Mouse (Mus musculus) midbrain, embryonic 12.5 days (tissue): ENCODE results near the gene Zscan29. TPM values are rescaled to one million over a fixed set of nuclear protein-coding genes. Genes with fewer than 3 reads are reported as not detected.
A peak's percentile ranks its signal among the peaks of the same experiment; 100 is the strongest.

Experiments
- ATAC-seq: fragments of 200-750 bp; cut with Nextera tagmentation; 2 replicates; pipeline ENCODE4 v1.8.0; 2017; ENCODE audit warnings: low read depth, moderate TSS enrichment, moderate library complexity; ENCODE audit not compliant: low FRiP score
- H3K27ac ChIP-seq: fragments of 300-500 bp; sonication (generic); replicated peaks from 2 replicates; pipeline ENCODE4 v1.5.1; 2016; ENCODE audit warnings: mild to moderate bottlenecking
- H3K27me3 ChIP-seq: fragments of 300-500 bp; sonication (generic); 2 replicates; pipeline ENCODE4 v1.6.1; 2016; ENCODE audit warnings: mild to moderate bottlenecking
- H3K36me3 ChIP-seq: fragments of 300-500 bp; sonication (generic); 2 replicates; pipeline ENCODE4 v1.6.1; 2016
- H3K4me1 ChIP-seq: fragments of 300-500 bp; sonication (generic); 2 replicates; pipeline ENCODE4 v1.6.1; 2016
- H3K4me2 ChIP-seq: fragments of 300-500 bp; sonication (generic); replicated peaks from 2 replicates; pipeline ENCODE4 v1.6.1; 2016; ENCODE audit warnings: mild to moderate bottlenecking, moderate library complexity
- H3K4me3 ChIP-seq: fragments of 300-500 bp; sonication (generic); 2 replicates; pipeline ENCODE4 v1.5.1; 2016; ENCODE audit warnings: mild to moderate bottlenecking
- H3K9ac ChIP-seq: fragments of 300-500 bp; sonication (generic); replicated peaks from 2 replicates; pipeline ENCODE4 v1.6.1; 2016; ENCODE audit warnings: mild to moderate bottlenecking, moderate library complexity
- H3K9me3 ChIP-seq: fragments of 300-500 bp; sonication (generic); 2 replicates; pipeline ENCODE4 v1.6.1; 2016; ENCODE audit warnings: mild to moderate bottlenecking
- WGBS: fragments of 180-500 bp; shearing (Covaris S2); methylation state at CpG from one replicate; pipeline ENCODE4 v1.1.7; 2016; 5-methylcytosine and 5-hydroxymethylcytosine counted together
- polyA plus RNA-seq: library from polyadenylated mRNA; unstranded; fragments of >200 nt; fragmentation: Nextera tagmentation; extraction: Ambion mirVana; gene quantifications from 2 replicates; pipeline ENCODE4 v1.2.1, GENCODE M21; 2016

Gene Zscan29
- polyA plus RNA-seq, result 14.3 TPM in 2 replicates

DNA sequence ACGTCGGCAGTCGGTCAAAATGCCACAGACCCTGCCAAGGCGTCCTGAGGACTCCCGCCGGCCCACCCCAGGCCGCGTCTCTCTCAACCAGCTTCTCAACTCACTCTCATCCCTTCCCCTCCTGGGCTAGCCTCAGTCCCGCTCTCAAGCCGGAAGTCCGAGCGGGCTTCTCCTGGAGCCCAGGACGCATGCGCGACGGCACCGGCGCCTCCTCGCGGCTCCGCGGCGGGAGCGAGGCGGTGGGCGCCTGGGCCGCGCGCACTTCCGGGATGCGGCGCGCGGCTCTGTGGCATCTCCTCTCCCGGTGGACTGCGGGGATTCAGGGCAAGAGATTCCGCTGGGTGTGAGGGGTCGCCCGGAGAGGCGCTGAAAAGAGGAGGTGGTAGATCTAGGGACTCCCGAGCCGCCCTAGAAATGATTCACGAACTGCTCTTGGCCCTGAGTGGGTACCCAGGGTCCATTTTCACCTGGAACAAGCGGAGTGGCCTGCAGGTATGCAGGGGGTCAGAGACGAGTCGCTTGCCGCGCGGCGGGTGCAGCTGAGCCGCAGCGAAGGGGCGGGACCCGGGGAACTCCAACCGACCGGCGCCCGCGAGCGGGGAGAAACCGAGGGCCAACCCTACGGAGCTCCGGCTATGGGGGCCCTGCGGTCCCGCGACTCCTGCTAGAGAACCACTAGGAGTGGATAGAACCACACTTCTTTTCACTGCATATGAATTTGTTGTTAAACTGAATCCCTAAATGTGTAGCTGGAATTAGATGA, at the start of gene Zscan29:
Zscan29 (minus strand) TSS at position 146 of the 763 bp plus-strand sequence.
- H3K9me3 ChIP-seq, result no peaks in the 10 kb centered on the region
- H3K4me3 ChIP-seq, result peak within 1 kb of the TSS; percentile 85
- peaks cover 23% of the 10 kb centered on the region for H3K4me1 ChIP-seq
- H3K9ac ChIP-seq, result peak within 1 kb of the TSS; percentile 85
- peak within 1 kb of the TSS; percentile 86 for H3K4me2 ChIP-seq
- H3K27me3 ChIP-seq, result no peaks in the 10 kb centered on the region
- peak; percentile 96 for ATAC-seq
- peaks cover 36% of the 10 kb centered on the region for H3K36me3 ChIP-seq
- H3K27ac ChIP-seq, result peak within 1 kb of the TSS; percentile 87
- WGBS, result under 1% methylated on average over 65 of the region's 66 CpGs

DNA sequence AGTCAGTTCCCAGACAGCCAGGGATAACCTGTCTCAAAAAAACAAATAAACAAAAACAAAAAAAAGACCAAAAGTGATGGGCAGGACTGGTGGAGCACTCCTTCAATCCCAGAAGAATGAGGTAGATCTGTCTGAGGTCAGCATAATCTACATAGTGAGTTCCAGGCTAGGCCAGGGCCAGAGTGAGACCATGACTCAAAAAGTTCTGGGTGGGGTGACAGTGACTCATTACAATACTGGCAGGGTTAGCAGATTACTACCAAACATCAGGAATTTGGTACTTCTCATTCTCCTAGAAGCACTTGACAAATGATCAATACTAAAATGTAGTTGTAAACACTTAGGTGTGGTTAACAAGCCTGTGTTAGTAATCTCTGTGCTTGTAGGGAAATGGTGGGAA, 49.1 kb upstream of the Zscan29 start:
- no peak overlapping the region for H3K27ac ChIP-seq
- H3K27me3 ChIP-seq, result no peaks in the 10 kb centered on the region
- H3K4me3 ChIP-seq, result no peak overlapping the region
- H3K36me3 ChIP-seq, result peaks cover 80% of the 10 kb centered on the region
- H3K4me2 ChIP-seq, result no peak overlapping the region
- no peak for ATAC-seq
- H3K9ac ChIP-seq, result no peak overlapping the region
- H3K9me3 ChIP-seq, result no peaks in the 10 kb centered on the region
- no peaks in the 10 kb centered on the region for H3K4me1 ChIP-seq

DNA sequence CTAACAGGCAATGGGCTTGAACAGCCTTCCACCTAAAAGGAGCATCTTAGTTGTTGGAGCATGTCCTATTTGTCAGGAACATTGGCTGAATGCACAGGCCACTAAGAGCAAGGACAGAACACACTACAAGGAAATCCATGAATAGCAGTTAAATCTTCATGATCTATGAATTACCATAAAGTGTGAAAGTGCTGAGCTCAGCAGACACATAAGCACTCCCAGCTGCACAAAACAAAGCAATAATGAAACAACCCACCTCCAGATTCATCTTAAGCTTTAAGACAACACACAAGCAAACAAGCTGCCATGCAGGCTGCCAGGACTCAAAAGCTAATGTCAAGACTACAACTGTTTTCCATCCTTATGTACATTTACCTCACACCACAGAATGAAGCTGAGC, 48.3 kb upstream of the Zscan29 start:
- no peaks in the 10 kb centered on the region for H3K9me3 ChIP-seq
- peaks cover 81% of the 10 kb centered on the region for H3K36me3 ChIP-seq
- ATAC-seq, result no peak
- no peaks in the 10 kb centered on the region for H3K27me3 ChIP-seq
- no peaks in the 10 kb centered on the region for H3K4me1 ChIP-seq
- H3K4me2 ChIP-seq, result no peak overlapping the region
- H3K9ac ChIP-seq, result no peak overlapping the region
- H3K27ac ChIP-seq, result no peak overlapping the region
- no peak overlapping the region for H3K4me3 ChIP-seq

DNA sequence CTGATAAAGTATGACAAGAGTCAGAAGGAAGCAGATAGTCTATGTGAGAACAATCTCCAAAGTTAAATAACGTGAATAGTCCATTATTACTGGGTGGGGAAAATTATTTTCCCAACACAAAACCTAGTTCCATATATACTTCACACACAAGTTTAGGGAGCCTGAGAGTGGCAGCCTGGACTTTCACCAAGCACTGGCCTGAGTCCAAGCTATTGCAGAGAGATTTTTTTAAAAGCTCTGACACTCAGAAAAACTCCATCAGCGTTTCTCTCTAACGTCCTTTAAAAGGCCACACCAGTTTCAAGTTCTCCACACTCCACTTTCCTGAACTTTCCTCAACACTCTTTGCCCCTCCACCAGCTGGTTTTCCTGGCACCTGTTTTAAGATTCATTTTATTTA, 43.6 kb upstream of the Zscan29 start:
- H3K36me3 ChIP-seq, result peaks cover 85% of the 10 kb centered on the region
- H3K9me3 ChIP-seq, result no peaks in the 10 kb centered on the region
- 93% methylated on average over 3 of the region's 3 CpGs for WGBS
- no peak for ATAC-seq
- H3K27ac ChIP-seq, result no peak overlapping the region
- H3K4me1 ChIP-seq, result no peaks in the 10 kb centered on the region
- H3K9ac ChIP-seq, result no peak overlapping the region
- H3K4me2 ChIP-seq, result no peak overlapping the region
- no peak overlapping the region for H3K4me3 ChIP-seq
- no peaks in the 10 kb centered on the region for H3K27me3 ChIP-seq

DNA sequence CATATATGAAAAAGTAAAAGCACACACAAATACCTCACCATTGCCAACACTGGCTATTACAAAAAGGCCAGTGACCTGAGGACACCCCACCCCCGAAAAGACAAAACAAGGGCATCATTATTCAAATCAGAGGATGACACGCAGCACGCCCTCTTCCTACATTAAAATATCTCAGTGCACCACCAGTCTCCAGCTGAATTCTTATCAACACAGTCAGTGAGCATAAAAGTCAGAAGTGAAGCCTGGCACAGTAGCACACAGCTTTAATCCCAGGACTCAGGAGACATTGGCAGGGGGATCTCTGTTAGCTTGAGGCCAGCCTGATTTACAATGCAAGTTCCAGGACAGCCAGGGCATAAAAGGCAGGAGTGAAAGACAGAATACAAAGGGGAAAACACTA, 35.6 kb upstream of the Zscan29 start:
- no peak for ATAC-seq
- H3K27ac ChIP-seq, result no peak overlapping the region
- H3K4me3 ChIP-seq, result no peak overlapping the region
- no peaks in the 10 kb centered on the region for H3K4me1 ChIP-seq
- no peaks in the 10 kb centered on the region for H3K9me3 ChIP-seq
- H3K36me3 ChIP-seq, result peaks cover 95% of the 10 kb centered on the region
- no peak overlapping the region for H3K4me2 ChIP-seq
- no peak overlapping the region for H3K9ac ChIP-seq
- no peaks in the 10 kb centered on the region for H3K27me3 ChIP-seq
- 87% methylated on average over 3 of the region's 3 CpGs for WGBS

DNA sequence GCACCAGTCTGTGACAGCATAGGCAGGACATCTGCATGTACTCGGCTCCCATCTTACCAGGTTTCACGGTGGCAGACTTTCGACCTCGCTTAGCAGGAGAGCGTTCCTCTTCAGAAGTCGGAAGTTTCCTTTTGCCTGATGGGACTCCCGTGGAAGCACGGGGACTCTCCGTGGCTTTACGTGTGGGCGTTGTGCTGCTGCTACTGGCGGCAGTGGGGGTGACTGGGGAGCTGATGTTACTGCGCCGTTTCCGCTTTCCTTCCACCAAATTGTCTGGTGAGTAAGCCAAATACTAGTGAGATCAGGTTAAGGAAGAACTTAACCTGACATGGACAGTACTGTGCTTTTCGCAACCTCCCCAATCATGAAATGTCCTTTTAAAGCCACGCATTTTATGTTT, 33.4 kb upstream of the Zscan29 start:
- Histone ChIP-seq H3K4me3 (no peak overlapping the region), H3K36me3 (peaks cover 96% of the 10 kb centered on the region), H3K27ac (no peak overlapping the region), H3K4me1 (no peaks in the 10 kb centered on the region), H3K4me2 (no peak overlapping the region), H3K9ac (no peak overlapping the region), H3K9me3 (no peaks in the 10 kb centered on the region), H3K27me3 (no peaks in the 10 kb centered on the region)
- 95% methylated on average over 17 of the region's 17 CpGs for WGBS
- no peak for ATAC-seq

DNA sequence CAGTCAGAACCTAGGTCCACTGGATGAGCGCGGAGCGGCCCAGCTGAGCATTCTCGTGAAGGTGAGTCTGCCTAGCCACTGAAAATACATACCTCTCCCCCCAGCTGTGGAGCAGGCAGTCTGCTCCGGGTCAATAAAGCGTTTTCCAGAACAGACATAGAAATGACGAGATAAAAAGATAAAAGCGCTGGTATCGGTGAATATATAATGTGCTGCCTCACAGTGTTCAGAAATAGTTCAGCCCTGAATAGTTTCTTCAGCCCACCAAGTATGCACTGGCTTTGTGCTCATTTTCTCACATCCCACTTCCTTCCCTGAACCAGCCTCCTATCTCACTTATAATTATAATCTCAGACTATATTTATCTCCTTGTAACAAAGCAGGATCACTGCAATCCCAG, 24.5 kb upstream of the Zscan29 start:
- H3K36me3 ChIP-seq, result peaks cover 96% of the 10 kb centered on the region
- no peak overlapping the region for H3K4me2 ChIP-seq
- H3K4me3 ChIP-seq, result no peak overlapping the region
- 92% methylated on average over 9 of the region's 9 CpGs for WGBS
- H3K9me3 ChIP-seq, result no peaks in the 10 kb centered on the region
- ATAC-seq, result no peak
- no peaks in the 10 kb centered on the region for H3K27me3 ChIP-seq
- H3K9ac ChIP-seq, result no peak overlapping the region
- H3K4me1 ChIP-seq, result no peaks in the 10 kb centered on the region
- H3K27ac ChIP-seq, result no peak overlapping the region

DNA sequence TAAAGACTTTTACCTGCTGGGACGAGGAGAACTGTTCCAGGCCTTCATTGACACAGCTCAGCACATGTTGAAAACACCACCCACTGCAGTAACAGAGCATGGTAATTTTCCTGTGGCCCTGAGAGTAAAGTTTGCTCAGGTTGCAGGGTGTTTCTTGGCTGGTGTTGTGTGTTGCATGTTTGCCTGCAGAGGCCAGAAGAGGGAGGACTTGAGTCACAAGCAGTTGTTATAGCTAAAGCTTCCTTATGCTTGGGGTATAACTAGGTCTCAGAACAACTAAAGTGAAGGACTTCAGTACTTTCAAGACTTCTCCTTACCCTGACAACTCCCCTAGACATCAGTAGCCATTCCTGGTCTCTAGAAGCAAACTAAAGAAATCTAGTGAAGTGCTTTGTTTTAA, 17.6 kb upstream of the Zscan29 start:
- no peak overlapping the region for H3K4me2 ChIP-seq
- H3K4me3 ChIP-seq, result no peak overlapping the region
- no peak overlapping the region for H3K9ac ChIP-seq
- peaks cover 86% of the 10 kb centered on the region for H3K36me3 ChIP-seq
- no peaks in the 10 kb centered on the region for H3K9me3 ChIP-seq
- H3K27ac ChIP-seq, result no peak overlapping the region
- no peaks in the 10 kb centered on the region for H3K27me3 ChIP-seq
- no peaks in the 10 kb centered on the region for H3K4me1 ChIP-seq
- ATAC-seq, result no peak
- 80% methylated on average over 1 of the region's 1 CpGs for WGBS

DNA sequence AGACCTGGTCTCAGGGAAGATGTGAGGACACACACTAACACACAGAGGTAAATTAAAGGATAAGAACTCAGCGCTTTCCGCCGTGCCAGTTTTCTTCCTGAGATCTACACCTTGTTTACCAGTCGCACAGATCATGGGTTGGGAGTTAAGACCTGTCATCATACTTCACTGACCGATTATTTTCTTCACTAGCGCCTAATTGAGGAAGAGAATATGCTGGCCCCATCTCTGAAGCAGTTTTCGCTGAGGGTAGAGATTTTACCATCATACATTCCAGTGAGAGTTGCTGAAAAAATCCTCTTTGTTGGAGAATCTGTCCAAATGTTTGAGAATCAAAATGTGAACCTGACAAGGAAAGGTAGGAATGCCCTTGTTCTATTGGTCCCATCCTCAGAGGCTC, 13.2 kb upstream of the Zscan29 start:
- Histone ChIP-seq H3K4me3 (no peak overlapping the region), H3K27ac (no peak overlapping the region), H3K9ac (no peak overlapping the region), H3K4me1 (no peaks in the 10 kb centered on the region), H3K36me3 (peaks cover 70% of the 10 kb centered on the region), H3K4me2 (no peak overlapping the region), H3K9me3 (no peaks in the 10 kb centered on the region), H3K27me3 (no peaks in the 10 kb centered on the region)
- no peak for ATAC-seq
- 97% methylated on average over 7 of the region's 7 CpGs for WGBS

DNA sequence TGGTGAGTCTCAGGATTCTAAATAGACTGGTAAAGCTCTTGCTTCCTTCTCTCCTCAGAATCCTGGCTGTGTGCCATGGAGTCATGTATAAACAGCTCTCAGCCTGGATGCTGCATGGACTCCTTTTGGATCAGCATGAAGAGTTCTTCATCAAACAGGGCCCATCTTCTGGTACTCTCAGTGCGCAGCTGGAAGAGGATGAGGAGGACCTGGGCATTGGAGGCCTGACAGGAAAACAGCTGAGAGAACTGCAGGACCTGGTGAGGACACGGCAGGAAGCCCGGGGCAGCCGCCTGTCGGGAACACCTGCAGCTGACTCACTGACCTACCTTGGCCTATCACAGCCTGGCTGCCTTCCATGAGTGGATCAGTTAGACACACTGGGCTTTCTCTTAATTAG, 12.5 kb upstream of the Zscan29 start:
- no peaks in the 10 kb centered on the region for H3K9me3 ChIP-seq
- peaks cover 66% of the 10 kb centered on the region for H3K36me3 ChIP-seq
- 96% methylated on average over 5 of the region's 5 CpGs for WGBS

DNA sequence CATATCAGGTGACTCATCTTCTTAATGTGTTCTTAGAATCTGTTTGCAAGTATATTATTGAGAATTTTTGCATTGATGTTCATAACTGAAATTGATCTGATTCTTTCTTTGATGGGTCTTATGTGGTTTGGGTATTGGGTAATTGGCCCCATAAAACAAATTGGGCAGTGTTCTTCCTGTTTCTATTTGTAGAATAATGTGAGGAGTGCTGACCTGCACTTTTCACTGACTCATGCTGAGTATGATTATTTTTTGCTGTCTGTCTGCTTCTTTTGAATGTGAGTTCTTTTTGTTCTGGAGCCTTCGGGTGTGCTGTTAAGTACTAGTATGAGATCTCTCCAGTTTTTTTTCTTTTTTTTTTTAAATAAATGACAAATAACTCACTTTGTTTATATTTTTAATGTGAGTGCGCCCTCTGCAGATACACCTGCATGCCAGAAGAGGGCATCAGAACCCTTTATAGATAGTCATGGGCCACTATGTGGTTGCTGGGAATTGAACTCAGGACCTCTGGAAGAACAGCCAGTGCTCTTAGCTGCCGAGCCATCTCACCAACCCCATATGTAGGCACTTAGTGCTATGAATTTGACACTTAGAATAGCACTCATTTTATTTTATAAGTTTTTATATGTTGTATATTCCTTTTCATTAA, 8.0 kb upstream of the Zscan29 start:
- Histone ChIP-seq H3K9ac (no peak overlapping the region), H3K27ac (no peak overlapping the region), H3K36me3 (peaks cover 73% of the 10 kb centered on the region), H3K4me1 (no peaks in the 10 kb centered on the region), H3K27me3 (no peaks in the 10 kb centered on the region), H3K9me3 (no peaks in the 10 kb centered on the region), H3K4me2 (no peak overlapping the region), H3K4me3 (no peak overlapping the region)
- no peak for ATAC-seq
- 96% methylated on average over 3 of the region's 3 CpGs for WGBS

More for the DNA sequence above, 12.5 kb upstream of the Zscan29 start:
- Histone ChIP-seq H3K4me1 (no peaks in the 10 kb centered on the region), H3K4me3 (no peak overlapping the region), H3K27me3 (no peaks in the 10 kb centered on the region), H3K9ac (no peak overlapping the region), H3K4me2 (no peak overlapping the region), H3K27ac (no peak overlapping the region)
- ATAC-seq, result no peak

DNA sequence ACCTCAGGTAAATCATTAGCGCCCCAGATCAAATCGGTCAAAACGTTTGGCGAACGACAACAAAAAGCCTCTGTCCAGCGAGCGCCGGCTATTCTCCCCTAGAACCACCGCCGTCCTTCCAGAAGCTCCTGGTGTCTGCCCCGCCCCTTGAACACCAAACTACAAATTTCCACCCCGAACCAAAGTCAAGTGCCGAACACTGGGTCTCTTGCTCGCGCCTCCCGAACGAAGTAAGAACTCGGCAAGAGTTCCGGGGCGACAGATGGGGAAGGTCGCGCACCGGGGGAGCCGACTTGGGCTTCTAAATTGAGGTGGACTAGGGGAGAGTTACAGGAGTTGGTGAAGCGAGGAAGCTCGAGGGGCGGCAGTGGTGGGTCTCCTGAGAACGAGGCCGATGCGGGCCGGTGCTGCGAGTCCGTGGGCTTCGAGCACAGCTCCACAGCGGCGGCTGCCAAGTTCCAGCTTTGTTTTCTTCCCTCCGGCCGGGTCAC, 399 bp downstream of the Zscan29 start, which contains the start of gene Tubgcp4:
Tubgcp4 (plus strand) TSS at position 174 of the 491 bp plus-strand sequence.
- H3K27ac ChIP-seq, result peak within 1 kb of the TSS; percentile 87
- peak; percentile 72 for ATAC-seq
- H3K4me3 ChIP-seq, result peak within 1 kb of the TSS; percentile 85
- H3K9ac ChIP-seq, result peak within 1 kb of the TSS; percentile 85
- peak within 1 kb of the TSS; percentile 86 for H3K4me2 ChIP-seq
- H3K36me3 ChIP-seq, result peaks cover 35% of the 10 kb centered on the region
- H3K9me3 ChIP-seq, result no peaks in the 10 kb centered on the region
- peaks cover 23% of the 10 kb centered on the region for H3K4me1 ChIP-seq
- no peaks in the 10 kb centered on the region for H3K27me3 ChIP-seq
- WGBS, result 0% methylated on average over 37 of the region's 38 CpGs
